Comparison of ENCODE assay signal across 8 mouse cellular contexts in genomic region chr7:49544775-49545705, GRCm38 (mm10).
A peak's percentile ranks its signal among the peaks of the same experiment; 100 is the strongest.
DNase-seq lines count a peak whose midpoint lies in the region; ATAC-seq and TF ChIP-seq lines count a peak whose summit lies in the region.

No protein-coding gene starts in this region.

- H3K4me3 ChIP-seq in heart, embryonic 10.5 days: peak overlapping the region; percentile 24
- H3K4me3 ChIP-seq in neural tube, embryonic 15.5 days (replicated peaks): no peak overlapping the region
- H3K4me3 ChIP-seq in liver, embryonic 12.5 days: no peak overlapping the region
- H3K4me3 ChIP-seq in gastrocnemius, adult 2 months: no peak overlapping the region

- intact Hi-C loops in heart, postnatal 14 days (cut with DNase I): no loop called here
- intact Hi-C loops in gastrocnemius, adult 2 months (cut with DNase I): no loop called here

- peak overlapping the region; percentile 89 for H3K27ac ChIP-seq in heart, embryonic 10.5 days
- H3K27ac ChIP-seq in neural tube, embryonic 15.5 days (replicated peaks): no peak overlapping the region; the same call in 1 of the 2 replicates
- no peak overlapping the region for H3K27ac ChIP-seq in liver, embryonic 12.5 days
- H3K27ac ChIP-seq in gastrocnemius, adult 2 months: no peak overlapping the region

- H3K36me3 ChIP-seq in heart, embryonic 10.5 days: peaks cover 52% of the 10 kb centered on the region
- peaks cover 16% of the 10 kb centered on the region; the same call in 1 of the 2 replicates for H3K36me3 ChIP-seq in neural tube, embryonic 15.5 days
- H3K36me3 ChIP-seq in liver, embryonic 12.5 days: peaks cover 10% of the 10 kb centered on the region; the same call in 1 of the 2 replicates

- WGBS in heart, embryonic 10.5 days: 21% methylated on average over 11 of the region's 11 CpGs
- 35% methylated on average over 11 of the region's 11 CpGs for WGBS in neural tube, embryonic 15.5 days
- WGBS in liver, embryonic 12.5 days (ENCODE audit: insufficient replicate concordance): 19% methylated on average over 11 of the region's 11 CpGs

- no peaks in the 10 kb centered on the region for H3K27me3 ChIP-seq in heart, embryonic 10.5 days (ENCODE audit: insufficient read depth, poor library complexity, severe bottlenecking)
- no peaks in the 10 kb centered on the region for H3K27me3 ChIP-seq in neural tube, embryonic 15.5 days (replicated peaks)
- no peaks in the 10 kb centered on the region for H3K27me3 ChIP-seq in liver, embryonic 12.5 days (replicated peaks)

- no peak for DNase-seq in heart, embryonic 10.5 days (ENCODE audit: low spot score)
- no peak for DNase-seq in heart, postnatal 14 days
- DNase-seq in neural tube, embryonic 10.5 days (ENCODE audit: extremely low spot score, low spot score): peak; percentile 33
- DNase-seq in testis, postnatal 14 days (ENCODE audit: low spot score): peak; percentile 32
- DNase-seq in thymus, postnatal 36 days: no peak
- no peak for DNase-seq in gastrocnemius, adult 2 months

- peaks cover 52% of the 10 kb centered on the region for H3K4me1 ChIP-seq in heart, embryonic 10.5 days
- peaks cover 10% of the 10 kb centered on the region; the same call in 1 of the 2 replicates for H3K4me1 ChIP-seq in neural tube, embryonic 15.5 days
- peaks cover 4% of the 10 kb centered on the region; the same call in 1 of the 2 replicates for H3K4me1 ChIP-seq in liver, embryonic 12.5 days

- TF ChIP-seq CTCF in gastrocnemius, adult 2 months (IDR thresholded peaks at IDR 0.05): no peak

- H3K9ac ChIP-seq in neural tube, embryonic 15.5 days (replicated peaks): no peak overlapping the region
- H3K9ac ChIP-seq in liver, embryonic 12.5 days: no peak overlapping the region

- no peak for ATAC-seq in neural tube, embryonic 15.5 days (ENCODE audit: low FRiP score)
- peak; percentile 32; the same call in 1 of the 2 replicates for ATAC-seq in liver, embryonic 12.5 days

- H3K4me2 ChIP-seq in neural tube, embryonic 15.5 days: no peak overlapping the region
- no peak overlapping the region for H3K4me2 ChIP-seq in liver, embryonic 12.5 days

- no peaks in the 10 kb centered on the region for H3K9me3 ChIP-seq in heart, embryonic 10.5 days
- no peaks in the 10 kb centered on the region for H3K9me3 ChIP-seq in neural tube, embryonic 15.5 days (replicated peaks)
- H3K9me3 ChIP-seq in liver, embryonic 12.5 days (replicated peaks): no peaks in the 10 kb centered on the region

Comparison
In these comparisons a context has a peak if more than half of its experiments do, and no peak if none do; other contexts are left out.
1. DNase-seq: peak in neural tube, embryonic 10.5 days (single experiment) and testis, postnatal 14 days (single experiment); none in heart, embryonic 10.5 days (single experiment), heart, postnatal 14 days (0 of 2), thymus, postnatal 36 days (0 of 2) and gastrocnemius, adult 2 months (single experiment).